Mouse (Mus musculus): ENCODE results near the gene Tbc1d23. TPM values are rescaled to one million over a fixed set of nuclear protein-coding genes. Genes with fewer than 3 reads are reported as not detected.
"Not testable (repeated sequence)": the region's sequence is repeated elsewhere in the genome, so short reads cannot be mapped to it uniquely, and the experiment has no call there.

Tbc1d23 gene
- total RNA-seq, 1 experiment from 2014 or later: 199 TPM

DNA sequence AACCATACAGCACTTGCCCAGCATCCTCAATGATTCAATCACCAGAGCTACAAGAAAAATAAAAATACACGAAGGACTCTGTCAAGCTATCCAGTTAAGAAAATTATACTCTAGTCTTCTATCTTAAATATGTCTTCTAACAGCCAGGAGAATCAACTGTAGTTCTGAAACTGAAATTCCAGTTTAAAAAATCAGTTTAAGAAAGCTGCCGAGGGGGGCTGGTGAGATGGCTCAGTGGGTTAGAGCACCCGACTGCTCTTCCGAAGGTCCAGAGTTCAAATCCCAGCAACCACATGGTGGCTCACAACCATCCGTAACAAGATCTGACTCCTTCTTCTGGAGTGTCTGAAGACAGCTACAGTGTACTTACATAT is 620 bp upstream of the Tbc1d23 start:
- not testable (repeated sequence) for ATAC-seq (ENCODE audit: extremely low read depth, insufficient number of reproducible peaks, low FRiP score, poor library complexity, severe bottlenecking)

DNA sequence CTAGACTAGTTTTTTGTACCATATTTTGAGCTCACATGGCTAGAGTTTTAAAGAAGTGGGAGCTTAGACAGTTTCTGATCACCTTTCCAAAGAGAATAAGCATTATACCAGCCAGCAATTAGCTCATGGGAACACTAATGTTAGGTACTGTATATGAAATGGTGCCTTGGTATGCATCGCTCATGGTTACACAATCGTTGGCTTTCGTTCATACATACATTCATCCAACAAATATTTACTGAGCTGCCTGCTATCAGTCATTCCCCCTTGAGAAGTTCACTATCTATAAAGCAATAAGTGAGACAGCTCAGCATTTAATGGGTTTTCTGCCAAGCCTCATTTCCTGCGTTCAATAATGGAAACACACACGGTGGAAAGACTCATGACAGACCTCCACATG is 4.9 kb downstream of the Tbc1d23 start:
- no peak for ATAC-seq (ENCODE audit: extremely low read depth, insufficient number of reproducible peaks, low FRiP score, poor library complexity, severe bottlenecking)

DNA sequence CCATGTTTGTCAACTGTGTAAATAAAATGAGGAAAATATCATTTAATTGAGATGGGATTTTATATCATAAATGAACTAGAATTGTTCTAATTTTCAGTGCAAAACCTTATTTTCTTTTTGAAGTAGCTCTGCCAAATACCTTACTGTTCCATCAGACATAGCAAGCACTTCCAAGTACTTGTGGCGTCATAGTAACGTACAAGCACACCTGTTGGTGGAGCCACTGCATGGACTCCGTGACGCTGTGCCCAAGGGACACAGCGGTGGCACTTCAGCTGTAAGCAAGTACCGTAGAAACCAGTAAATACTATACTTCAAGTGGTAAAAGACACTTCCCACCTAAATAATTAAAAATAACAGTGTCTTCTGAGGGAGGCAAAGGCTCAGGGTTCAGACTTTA is 10.9 kb downstream of the Tbc1d23 start:
- ATAC-seq (ENCODE audit: extremely low read depth, insufficient number of reproducible peaks, low FRiP score, poor library complexity, severe bottlenecking): no peak

DNA sequence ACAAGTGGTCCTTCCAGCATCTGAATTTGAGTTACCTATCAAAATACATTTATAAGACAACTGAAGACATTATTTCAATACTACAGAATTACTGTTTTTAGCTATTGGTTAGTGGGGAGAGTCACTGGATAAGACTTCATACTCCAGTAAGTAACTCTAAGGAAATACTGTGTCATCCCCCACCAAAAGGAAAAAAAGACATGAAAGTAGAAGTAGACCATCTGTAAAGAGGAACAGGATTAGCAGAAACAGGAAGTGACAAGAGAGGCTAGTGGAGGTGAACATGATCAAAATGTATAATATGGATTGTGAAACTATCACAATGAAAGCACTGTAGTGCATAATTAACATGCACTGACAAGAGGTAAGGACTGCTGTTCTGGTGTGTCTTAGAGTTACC is 15.3 kb downstream of the Tbc1d23 start:
- peak; percentile 86 for ATAC-seq (ENCODE audit: extremely low read depth, insufficient number of reproducible peaks, low FRiP score, poor library complexity, severe bottlenecking)

DNA sequence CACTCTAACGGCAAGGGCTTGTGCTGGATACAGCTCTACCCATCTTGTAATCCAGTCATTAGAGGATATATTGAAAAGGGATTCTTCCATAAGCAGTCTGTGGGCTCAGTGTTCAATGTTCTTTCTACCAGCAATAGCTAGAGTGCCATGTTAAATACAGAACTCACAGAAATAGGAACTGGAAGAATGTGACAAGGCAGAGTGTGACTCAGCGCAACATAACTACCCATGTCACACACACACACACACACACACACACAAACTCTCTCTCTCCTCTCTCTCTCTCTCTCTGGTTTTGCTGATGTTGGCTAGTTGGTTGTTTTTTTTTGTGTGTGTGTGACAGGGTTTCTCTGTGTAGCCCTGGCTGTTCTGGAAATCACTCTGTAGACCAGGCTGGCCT is 20.3 kb downstream of the Tbc1d23 start:
- peak; percentile 79 for ATAC-seq (ENCODE audit: extremely low read depth, insufficient number of reproducible peaks, low FRiP score, poor library complexity, severe bottlenecking)

DNA sequence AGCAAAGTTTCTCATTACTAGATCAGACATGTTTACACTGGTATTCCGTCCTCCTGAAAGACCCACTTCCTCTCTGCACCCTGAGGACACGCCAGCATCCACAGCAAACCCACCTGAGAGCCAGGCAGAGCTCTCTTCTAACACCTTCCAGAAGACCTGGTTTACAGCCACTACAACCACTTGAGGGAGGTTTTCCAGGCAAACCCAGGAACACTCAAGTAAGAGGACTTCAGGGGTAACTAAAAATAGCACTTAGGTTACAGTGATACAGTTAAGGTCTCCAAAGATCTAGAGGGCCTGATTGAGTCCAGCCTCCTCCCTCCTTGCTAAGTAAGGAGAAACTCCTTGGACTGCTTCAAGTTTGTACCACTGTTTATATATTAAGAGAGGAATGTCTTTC is 23.0 kb downstream of the Tbc1d23 start:
- no peak for ATAC-seq (ENCODE audit: extremely low read depth, insufficient number of reproducible peaks, low FRiP score, poor library complexity, severe bottlenecking)

DNA sequence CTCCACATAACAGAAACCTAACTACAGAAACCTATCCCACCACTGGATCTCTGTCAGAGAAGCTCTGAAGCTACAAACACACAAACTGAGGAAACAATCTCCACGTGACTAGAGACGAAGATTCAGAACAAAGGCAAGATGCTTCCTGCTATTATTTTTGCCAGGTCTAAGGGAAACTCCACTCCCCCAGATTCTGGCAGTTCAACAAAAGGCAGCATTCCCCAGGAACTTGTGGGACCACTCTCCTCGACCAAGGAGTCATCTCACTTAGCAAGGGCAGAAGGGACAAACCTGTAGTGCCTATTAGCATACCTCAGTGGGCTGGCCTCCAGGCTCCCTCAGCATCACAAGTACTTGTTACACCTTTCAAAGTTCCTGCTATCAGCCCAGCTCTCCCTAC is 34.0 kb downstream of the Tbc1d23 start:
- ATAC-seq (ENCODE audit: extremely low read depth, insufficient number of reproducible peaks, low FRiP score, poor library complexity, severe bottlenecking): no peak

DNA sequence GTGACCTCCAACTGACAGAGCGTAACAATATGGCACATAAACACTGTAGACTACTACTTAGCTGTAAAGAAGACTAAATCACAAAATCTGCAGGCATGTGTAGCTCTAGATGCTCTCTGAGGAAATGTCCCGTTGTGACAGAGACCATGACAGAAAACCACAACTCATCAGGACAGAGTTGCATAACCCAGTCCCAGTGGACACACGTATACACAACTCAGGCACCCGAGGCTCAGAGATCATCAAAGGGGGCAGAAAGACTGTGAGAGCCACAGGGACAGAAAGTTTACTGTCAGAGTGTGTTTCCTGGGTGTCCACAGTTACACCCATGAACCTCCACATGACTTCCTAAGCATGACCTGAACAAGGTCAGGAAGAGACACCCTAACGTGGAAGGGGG is 34.7 kb downstream of the Tbc1d23 start:
- peak; percentile 30 for ATAC-seq (ENCODE audit: extremely low read depth, insufficient number of reproducible peaks, low FRiP score, poor library complexity, severe bottlenecking)

DNA sequence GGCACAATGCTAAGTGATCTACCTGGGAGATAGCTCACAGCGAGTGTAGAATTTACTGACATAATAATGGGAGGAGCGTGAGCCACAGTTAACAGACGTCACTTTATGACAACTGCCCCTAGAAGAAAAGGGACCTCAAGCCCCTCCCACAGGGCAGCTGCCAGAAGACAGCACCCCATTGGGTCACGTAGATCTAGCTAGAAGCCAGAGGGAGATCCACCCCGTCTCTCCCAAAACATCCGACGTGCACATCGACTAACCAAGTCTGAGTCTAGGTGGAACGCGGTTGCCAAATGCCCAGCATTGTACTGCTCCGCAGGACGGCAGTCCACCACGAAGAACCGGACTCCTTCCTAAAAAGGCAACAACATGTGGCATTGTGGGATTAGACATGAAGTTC is 40.1 kb downstream of the Tbc1d23 start:
- no peak for ATAC-seq (ENCODE audit: extremely low read depth, insufficient number of reproducible peaks, low FRiP score, poor library complexity, severe bottlenecking)

DNA sequence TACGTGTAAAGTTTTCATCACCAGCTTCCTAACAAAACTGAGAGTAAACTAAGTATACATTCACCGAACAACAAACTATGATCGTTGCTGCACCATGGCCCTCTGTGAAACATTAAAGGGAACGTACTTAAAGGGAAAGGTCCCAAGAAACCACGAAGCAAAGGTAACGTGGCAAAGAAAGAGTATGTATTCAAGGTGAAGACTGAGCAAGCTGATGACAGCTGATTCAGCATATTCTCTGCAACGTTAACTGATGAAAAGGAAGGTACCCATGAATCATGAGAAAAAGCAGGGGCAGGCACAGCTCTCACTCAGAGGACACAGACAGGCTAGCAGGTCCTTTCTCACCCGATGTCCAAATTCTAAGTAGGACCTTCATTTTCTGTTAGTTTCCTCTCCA is 40.9 kb downstream of the Tbc1d23 start:
- ATAC-seq (ENCODE audit: extremely low read depth, insufficient number of reproducible peaks, low FRiP score, poor library complexity, severe bottlenecking): no peak

DNA sequence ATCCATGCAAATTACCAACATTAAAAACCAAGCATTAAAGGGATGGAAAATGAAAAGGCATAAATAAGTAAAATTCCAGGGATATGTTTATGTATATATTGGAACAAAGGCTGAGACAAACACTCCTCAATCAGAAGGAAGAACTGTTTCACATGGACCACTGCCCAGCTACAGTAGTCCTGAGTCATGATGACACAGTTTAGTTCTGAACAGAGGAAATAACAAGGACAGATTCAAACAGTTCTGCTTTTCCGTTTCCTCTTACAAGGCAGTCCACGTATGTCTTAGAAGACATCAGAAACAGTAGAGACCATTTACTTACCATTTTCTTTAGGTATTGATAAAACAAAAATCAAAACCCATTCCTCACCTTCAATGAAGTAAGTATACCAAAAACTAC is 41.8 kb downstream of the Tbc1d23 start:
- ATAC-seq (ENCODE audit: extremely low read depth, insufficient number of reproducible peaks, low FRiP score, poor library complexity, severe bottlenecking): peak; percentile 98

DNA sequence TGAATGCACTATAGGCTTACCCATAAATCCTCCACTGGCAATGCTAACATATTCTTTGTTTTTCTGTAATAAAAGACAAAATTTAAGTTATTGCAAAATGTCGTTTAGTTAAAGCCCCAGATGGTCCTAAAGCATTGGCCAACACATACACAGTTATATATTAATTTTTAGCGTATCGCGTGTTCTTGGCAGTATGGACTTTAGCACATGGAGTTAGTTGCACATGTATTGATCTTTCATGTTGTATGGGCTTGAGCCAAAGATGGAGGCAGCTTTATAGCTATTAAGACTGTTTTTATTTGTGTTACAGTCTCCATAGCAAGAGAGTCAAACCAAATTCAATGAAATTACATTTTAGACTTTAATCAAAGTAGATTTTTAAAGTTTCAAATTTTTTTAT is 44.7 kb downstream of the Tbc1d23 start:
- ATAC-seq (ENCODE audit: extremely low read depth, insufficient number of reproducible peaks, low FRiP score, poor library complexity, severe bottlenecking): no peak

DNA sequence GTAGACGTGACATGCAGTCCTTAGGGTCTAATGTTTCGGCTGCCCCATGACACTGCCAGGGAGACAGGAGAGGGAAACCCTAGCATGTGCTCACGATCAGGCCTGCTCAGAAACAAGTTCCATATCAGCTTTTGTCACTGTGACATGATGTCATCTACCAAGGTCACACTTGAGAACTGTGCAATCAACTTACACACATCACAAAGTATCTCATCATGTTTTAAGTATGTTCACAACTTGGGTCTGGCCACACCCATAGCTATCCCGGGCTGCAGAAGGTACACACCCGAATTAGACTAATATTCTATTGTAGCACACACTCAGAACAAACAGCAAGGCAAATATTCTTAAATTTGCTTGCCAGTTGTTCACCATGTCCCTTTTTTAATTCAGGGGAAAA is 49.3 kb downstream of the Tbc1d23 start:
- ATAC-seq (ENCODE audit: extremely low read depth, insufficient number of reproducible peaks, low FRiP score, poor library complexity, severe bottlenecking): no peak

DNA sequence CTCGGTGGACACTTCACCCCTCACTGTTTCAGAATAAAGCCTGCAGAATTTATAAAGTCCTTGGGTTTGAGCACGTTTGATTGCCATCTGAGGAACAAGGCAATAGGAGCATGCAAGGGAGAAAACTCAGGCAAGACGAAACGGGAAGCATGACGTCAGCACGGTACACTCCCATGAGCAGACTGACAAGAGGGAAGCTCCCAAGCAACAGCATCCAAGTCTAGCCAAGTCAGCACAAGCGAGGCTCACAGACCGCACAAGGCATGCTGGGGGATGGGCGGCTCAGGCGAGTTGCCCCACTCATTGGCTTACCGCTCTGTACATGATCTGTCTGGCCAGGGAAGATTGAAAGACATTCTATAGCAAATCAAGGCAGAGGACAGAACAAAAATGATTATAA is 50.1 kb downstream of the Tbc1d23 start:
- no peak for ATAC-seq (ENCODE audit: extremely low read depth, insufficient number of reproducible peaks, low FRiP score, poor library complexity, severe bottlenecking)

DNA sequence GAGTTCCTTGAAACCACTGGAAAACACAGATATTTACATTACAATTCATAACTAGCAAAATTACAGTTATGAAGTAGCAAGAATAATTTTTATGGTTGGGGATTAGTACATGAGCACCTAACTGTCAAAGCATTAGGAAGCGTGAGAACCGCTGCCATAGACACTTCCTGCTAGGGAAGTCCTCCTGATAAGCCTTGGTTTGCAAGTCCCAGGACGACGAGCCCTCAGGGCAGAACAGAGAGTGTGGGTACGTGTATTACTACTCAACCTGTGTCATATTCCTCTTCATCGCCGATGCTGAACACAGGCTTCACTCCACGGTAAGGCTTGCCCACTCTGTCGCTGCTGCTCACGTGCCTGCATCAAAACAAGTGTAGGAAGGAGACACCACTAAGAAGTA is 53.6 kb downstream of the Tbc1d23 start:
- ATAC-seq (ENCODE audit: extremely low read depth, insufficient number of reproducible peaks, low FRiP score, poor library complexity, severe bottlenecking): no peak

DNA sequence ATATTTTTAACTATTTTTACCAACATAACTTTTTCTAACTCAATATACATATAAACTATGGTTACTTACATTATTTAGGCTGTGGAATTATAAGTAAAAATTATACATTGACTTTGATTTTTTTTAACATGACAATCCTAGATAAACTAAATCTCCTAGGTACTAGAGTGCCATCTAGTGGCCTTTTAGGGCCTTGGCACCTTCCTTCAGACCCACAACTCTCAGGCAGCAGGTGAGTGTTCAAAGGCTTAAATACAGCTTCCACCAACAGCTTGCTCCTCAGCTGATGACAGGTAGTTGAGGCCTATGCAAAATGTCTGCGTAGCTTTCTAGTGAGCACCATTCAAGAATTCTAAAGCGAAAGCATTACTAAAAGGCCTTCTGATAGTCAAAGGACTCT is 54.0 kb downstream of the Tbc1d23 start:
- peak; percentile 80; the same call in 1 of the 2 replicates for ATAC-seq (ENCODE audit: extremely low read depth, insufficient number of reproducible peaks, low FRiP score, poor library complexity, severe bottlenecking)

DNA sequence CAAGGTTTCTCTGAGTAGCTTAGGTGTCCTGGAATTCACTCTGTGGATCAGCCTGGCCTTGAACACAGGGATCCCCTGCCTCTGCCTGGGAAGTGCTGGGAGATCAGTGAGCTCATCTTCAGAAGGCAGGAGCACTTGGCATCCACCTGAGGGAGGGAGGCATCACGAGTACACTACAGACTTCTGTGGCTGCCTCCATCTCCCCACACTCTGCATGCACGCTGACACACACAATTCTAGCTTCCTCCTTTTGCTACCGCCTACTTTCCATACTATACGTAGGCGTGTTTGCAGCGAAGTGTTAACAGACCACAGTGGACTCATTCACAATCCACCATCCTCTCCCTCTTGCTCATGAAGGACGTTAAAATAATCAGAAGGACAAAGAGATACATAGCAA is 55.0 kb downstream of the Tbc1d23 start:
- ATAC-seq (ENCODE audit: extremely low read depth, insufficient number of reproducible peaks, low FRiP score, poor library complexity, severe bottlenecking): no peak

DNA sequence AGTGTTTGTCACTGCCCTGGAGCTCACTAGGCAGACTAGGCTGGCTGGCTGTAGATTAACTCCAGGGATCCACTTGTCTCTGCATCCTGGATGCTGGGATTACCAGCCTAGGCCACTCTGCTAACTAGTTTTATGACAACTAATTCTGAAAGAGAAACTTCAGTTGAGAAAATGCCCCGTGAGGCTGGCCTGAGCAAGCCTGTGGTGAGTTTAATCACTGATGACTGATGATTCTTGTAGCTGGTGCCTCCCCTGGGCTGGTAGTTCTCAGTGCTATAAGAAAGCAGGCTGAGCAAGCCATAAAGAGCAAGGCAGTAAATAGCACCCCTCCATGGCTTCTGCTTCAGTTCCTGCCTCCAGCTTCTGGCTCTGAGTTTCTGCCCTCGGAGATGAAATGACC is 55.6 kb downstream of the Tbc1d23 start:
- no peak for ATAC-seq (ENCODE audit: extremely low read depth, insufficient number of reproducible peaks, low FRiP score, poor library complexity, severe bottlenecking)

DNA sequence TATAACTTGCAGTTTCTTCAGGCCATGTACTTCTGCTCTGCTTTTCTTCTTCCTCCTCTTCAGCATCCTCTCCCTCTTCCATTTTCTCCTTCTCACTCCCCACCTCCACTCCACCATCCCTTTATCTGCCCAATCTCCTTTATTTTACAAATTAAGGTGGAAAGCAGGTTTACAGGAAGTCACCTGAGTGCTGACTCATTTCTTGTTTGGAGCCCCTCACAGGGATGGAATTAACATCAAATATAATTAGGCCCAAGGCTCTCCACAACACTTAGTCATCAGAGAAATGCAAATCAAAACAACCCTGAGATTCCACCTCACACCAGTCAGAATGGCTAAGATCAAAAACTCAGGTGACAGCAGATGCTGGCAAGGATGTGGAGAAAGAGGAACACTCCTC is 56.8 kb downstream of the Tbc1d23 start:
- not testable (repeated sequence) for ATAC-seq (ENCODE audit: extremely low read depth, insufficient number of reproducible peaks, low FRiP score, poor library complexity, severe bottlenecking)

DNA sequence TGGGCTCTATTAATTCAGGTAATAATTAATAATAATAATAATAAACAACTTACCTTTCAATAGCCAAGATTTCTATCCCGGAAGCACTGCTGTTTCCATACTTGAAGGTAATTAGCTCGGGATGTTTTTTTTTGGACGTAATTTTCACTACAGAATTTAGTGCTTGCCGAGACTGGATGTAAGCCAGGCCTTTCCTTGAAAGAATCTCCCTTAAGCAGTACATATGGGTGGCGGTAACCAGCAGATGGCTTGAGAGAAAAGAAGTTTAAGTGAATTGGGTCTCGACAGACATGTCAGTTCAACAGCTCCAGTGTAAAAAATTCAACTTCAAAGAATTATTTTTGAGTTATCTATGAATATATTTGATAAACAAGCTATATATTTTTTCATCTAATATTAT is 59.7 kb downstream of the Tbc1d23 start:
- no peak for ATAC-seq (ENCODE audit: extremely low read depth, insufficient number of reproducible peaks, low FRiP score, poor library complexity, severe bottlenecking)

DNA sequence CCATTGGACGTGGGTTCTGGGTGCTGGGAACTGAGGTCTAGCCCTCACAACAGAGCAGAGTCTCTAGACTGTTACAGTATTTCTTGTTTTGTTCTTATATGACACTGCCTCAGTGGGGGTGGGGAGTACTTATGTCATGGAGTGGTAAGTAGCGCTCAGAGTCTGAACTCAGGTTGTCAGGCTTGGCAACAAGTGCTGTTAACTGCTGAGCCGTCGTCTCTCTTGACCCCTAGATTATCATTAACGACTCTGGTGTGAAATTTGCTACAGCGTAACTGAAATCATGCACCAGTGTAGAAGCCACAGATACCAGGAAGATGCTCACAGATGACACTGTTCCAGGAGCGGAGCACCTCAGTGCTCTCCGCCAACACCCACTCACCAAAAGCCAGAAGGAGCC is 60.1 kb downstream of the Tbc1d23 start:
- ATAC-seq (ENCODE audit: extremely low read depth, insufficient number of reproducible peaks, low FRiP score, poor library complexity, severe bottlenecking): no peak

DNA sequence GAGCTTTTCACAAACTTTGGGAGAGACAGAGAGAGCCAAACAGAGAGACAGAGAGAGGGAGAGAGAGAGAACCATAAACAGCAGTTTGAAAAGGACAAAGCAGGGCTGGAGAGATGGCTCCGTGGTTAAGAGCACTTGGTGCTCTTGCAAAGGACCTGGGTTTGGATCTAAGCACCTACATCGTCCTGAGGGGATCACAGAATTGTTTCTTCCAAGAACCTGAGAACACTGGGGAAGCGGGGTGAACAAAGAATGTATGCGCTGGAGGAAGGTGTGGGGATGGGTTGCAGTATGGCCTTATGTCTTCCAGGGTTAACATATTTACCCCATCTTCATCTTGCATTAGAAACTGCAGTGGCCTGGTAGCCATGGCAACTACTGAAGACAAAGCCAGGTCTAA is 63.1 kb downstream of the Tbc1d23 start:
- no peak for ATAC-seq (ENCODE audit: extremely low read depth, insufficient number of reproducible peaks, low FRiP score, poor library complexity, severe bottlenecking)
